Mouse (Mus musculus): Measurements from ENCODE around the gene Stard3nl. TPM values are rescaled to one million over a fixed set of nuclear protein-coding genes. Genes with fewer than 3 reads are reported as not detected.

The Stard3nl gene
- polyA plus RNA-seq, 1 experiment = not detected

Other genes with a start within 250 kb of the Stard3nl start
- gene Epdr1, start 224.1 kb upstream of the Stard3nl start, polyA plus RNA-seq (2012; ENCODE audit: insufficient read depth, insufficient read length, low replicate concordance, missing spikeins) = not detected in 2 replicates
- gene Sfrp4, start 227.3 kb upstream of the Stard3nl start, polyA plus RNA-seq (2012; ENCODE audit: insufficient read depth, insufficient read length, low replicate concordance, missing spikeins) = not detected in 2 replicates

Measured in olfactory bulb, adult 2 months (tissue).